Mouse (Mus musculus): ENCODE data around the gene Irs1. TPM values are rescaled to one million over a fixed set of nuclear protein-coding genes. Genes with fewer than 3 reads are reported as not detected.

Irs1 gene
- polyA plus RNA-seq, 1 experiment = 11.1 TPM

GRCm38 (mm10) chr1:82239409-82240201 lies 51.6 kb downstream of the Irs1 start:
- TF ChIP-seq POLR2A (IDR thresholded peaks at IDR 0.05; ENCODE audit: borderline replicate concordance, extremely low read depth, low read depth, low read length) = no peak
- TF ChIP-seq CTCF (IDR thresholded peaks at IDR 0.05; ENCODE audit: insufficient read depth, low read length) = no peak

GRCm38 (mm10) chr1:82238245-82238644 lies 53.0 kb downstream of the Irs1 start:
- DNase-seq = no peak
- Histone ChIP-seq H3K4me3 (replicated peaks; ENCODE audit: extremely low read depth, low read depth, low read length) (no peak overlapping the region), H3K4me1 (ENCODE audit: control insufficient read depth, insufficient read depth, low read length) (peaks cover 24% of the 10 kb centered on the region)
- no peak for TF ChIP-seq POLR2A (IDR thresholded peaks at IDR 0.05; ENCODE audit: borderline replicate concordance, extremely low read depth, low read depth, low read length)
- no peak for TF ChIP-seq CTCF (IDR thresholded peaks at IDR 0.05; ENCODE audit: insufficient read depth, low read length)
- WGBS = 53% methylated on average over 4 of the region's 4 CpGs

More at GRCm38 (mm10) chr1:82239409-82240201, 51.6 kb downstream of the Irs1 start:
- Histone ChIP-seq H3K4me3 (replicated peaks; ENCODE audit: extremely low read depth, low read depth, low read length) (no peak overlapping the region), H3K4me1 (ENCODE audit: control insufficient read depth, insufficient read depth, low read length) (peaks cover 24% of the 10 kb centered on the region)
- WGBS = 50% methylated on average over 3 of the region's 3 CpGs
- DNase-seq = no peak

- 80% methylated on average over 3 of the region's 3 CpGs for WGBS
- TF ChIP-seq POLR2A (IDR thresholded peaks at IDR 0.05; ENCODE audit: borderline replicate concordance, extremely low read depth, low read depth, low read length) (no peak), CTCF (IDR thresholded peaks at IDR 0.05; ENCODE audit: insufficient read depth, low read length) (no peak)
- no peak for DNase-seq
Measured at GRCm38 (mm10) chr1:82235455-82236104, 55.6 kb downstream of the Irs1 start.

GRCm38 (mm10) chr1:82234616-82235015 lies 56.6 kb downstream of the Irs1 start:
- Histone ChIP-seq H3K4me3 (replicated peaks; ENCODE audit: extremely low read depth, low read depth, low read length) (no peak overlapping the region), H3K4me1 (ENCODE audit: control insufficient read depth, insufficient read depth, low read length) (peaks cover 19% of the 10 kb centered on the region)
- 95% methylated on average over 3 of the region's 3 CpGs for WGBS
- no peak for DNase-seq
- TF ChIP-seq CTCF (IDR thresholded peaks at IDR 0.05; ENCODE audit: insufficient read depth, low read length) = no peak

More at GRCm38 (mm10) chr1:82235455-82236104, 55.6 kb downstream of the Irs1 start:
- H3K4me3 ChIP-seq (replicated peaks; ENCODE audit: extremely low read depth, low read depth, low read length) = no peak overlapping the region
- H3K4me1 ChIP-seq (ENCODE audit: control insufficient read depth, insufficient read depth, low read length) = peaks cover 21% of the 10 kb centered on the region

DNA sequence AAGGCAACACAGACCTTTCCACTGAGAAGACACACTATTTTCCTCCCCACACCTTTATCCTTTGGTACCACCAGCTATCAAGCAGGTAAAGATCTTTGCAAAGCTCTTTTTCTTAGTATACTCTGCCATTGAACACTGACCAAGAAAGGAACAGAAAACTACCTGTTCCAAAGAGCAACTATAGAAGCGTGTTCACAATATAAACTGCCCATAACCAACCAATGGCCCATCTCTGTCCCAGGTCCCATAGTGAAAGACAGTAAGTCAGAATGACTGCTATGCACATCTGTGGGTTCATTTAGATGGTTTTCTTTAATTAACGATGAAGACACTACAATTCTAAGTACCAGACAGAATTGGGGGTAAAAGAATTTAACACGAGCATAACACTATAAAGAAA lies 58.4 kb downstream of the Irs1 start, which contains the start of gene Gm9747:
TSS of gene Gm9747 (plus strand) at position 301 of the 400 bp plus-strand sequence.
- H3K4me1 ChIP-seq (ENCODE audit: control insufficient read depth, insufficient read depth, low read length) = peaks cover 7% of the 10 kb centered on the region
- TF ChIP-seq CTCF (IDR thresholded peaks at IDR 0.05; ENCODE audit: insufficient read depth, low read length) (no peak), POLR2A (IDR thresholded peaks at IDR 0.05; ENCODE audit: borderline replicate concordance, extremely low read depth, low read depth, low read length) (no peak)
- WGBS = 94% methylated on average over 3 of the region's 3 CpGs

DNA sequence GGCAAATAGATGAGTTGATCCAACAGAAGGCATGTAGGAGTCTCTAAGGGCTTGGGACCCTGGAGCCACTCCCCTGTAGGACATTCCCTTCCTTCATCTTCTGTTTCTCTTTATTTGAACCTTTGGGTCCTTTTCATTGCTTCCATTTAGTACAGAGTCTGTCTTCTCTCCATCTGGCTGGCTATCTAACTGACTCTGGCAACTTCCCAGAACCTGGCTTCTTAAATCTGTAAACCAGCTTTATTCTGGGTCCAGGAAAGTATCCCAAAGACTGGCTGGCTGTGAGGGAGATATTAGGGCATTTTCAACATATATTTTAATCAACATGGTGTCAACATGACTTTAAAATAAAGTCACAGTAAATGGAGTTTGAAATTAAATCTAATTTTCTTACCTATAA lies 62.4 kb downstream of the Irs1 start:
- TF ChIP-seq POLR2A (IDR thresholded peaks at IDR 0.05; ENCODE audit: borderline replicate concordance, extremely low read depth, low read depth, low read length) (no peak), CTCF (IDR thresholded peaks at IDR 0.05; ENCODE audit: insufficient read depth, low read length) (no peak)
- H3K4me1 ChIP-seq (ENCODE audit: control insufficient read depth, insufficient read depth, low read length) = no peaks in the 10 kb centered on the region
- no peak for DNase-seq
- H3K4me3 ChIP-seq (replicated peaks; ENCODE audit: extremely low read depth, low read depth, low read length) = no peak overlapping the region

More for the DNA sequence above, 58.4 kb downstream of the Irs1 start, which contains the start of gene Gm9747:
- DNase-seq = no peak
- no peak within 1 kb of the TSS for H3K4me3 ChIP-seq (replicated peaks; ENCODE audit: extremely low read depth, low read depth, low read length)

DNA sequence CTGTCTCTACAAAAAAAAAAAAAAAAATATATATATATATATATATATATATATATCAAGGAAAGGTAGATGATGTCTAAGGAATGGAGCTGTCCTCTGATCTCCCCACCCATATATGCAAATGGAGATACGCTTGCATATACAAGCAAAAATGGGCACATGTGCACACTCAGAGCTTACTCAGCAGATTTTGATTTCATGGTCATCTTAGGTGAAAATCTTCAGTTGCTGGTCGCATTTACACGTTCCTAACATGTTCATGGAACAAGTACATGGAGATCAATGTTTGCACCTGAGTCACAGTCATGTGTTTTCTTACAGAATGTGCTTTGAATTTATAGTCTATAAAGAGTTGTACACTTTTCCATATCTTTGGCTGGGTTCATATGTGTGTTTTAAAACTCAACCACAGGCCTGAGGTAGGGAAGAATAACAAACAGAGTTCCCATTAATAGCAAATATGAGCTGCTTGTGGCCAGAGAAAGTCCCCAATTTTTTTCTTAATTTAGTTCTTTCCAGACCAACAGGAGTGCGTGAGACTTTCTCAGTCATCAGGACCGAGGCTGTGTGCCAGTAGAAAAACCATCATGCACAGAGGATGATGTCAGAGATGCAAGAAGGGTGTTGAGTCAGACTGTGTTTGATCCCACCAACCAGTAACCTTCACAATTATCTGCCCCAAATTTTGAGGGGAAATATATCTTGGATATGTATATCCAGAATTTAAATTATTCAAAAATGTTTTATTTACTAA lies 68.0 kb downstream of the Irs1 start:
- 88% methylated on average over 5 of the region's 5 CpGs for WGBS
- H3K4me1 ChIP-seq (ENCODE audit: control insufficient read depth, insufficient read depth, low read length) = no peaks in the 10 kb centered on the region
- TF ChIP-seq POLR2A (IDR thresholded peaks at IDR 0.05; ENCODE audit: borderline replicate concordance, extremely low read depth, low read depth, low read length) (no peak), CTCF (IDR thresholded peaks at IDR 0.05; ENCODE audit: insufficient read depth, low read length) (no peak)
- no peak for DNase-seq
- H3K4me3 ChIP-seq (replicated peaks; ENCODE audit: extremely low read depth, low read depth, low read length) = no peak overlapping the region

DNA sequence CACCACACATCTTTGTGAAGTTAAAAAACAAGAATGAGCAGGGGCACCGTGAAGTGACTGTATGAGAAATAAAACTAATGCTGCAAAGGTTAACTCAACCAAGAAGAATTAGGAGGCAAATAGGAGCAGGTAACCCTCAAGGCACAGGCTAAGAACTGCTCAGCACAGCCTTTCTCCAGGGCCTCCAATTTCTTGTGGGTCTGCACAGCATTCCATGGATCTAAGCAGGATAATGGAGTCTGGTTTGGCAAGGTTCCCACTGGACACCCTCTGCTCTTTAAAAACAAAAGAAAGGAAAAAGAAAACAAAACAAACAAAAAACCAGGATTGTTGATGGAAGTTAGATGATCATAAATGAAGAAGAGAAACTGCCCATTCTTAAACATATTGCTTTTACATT lies 69.8 kb downstream of the Irs1 start:
- H3K4me3 ChIP-seq (replicated peaks; ENCODE audit: extremely low read depth, low read depth, low read length) = no peak overlapping the region
- DNase-seq = no peak
- H3K4me1 ChIP-seq (ENCODE audit: control insufficient read depth, insufficient read depth, low read length) = no peaks in the 10 kb centered on the region
- TF ChIP-seq CTCF (IDR thresholded peaks at IDR 0.05; ENCODE audit: insufficient read depth, low read length) = no peak
- no peak for TF ChIP-seq POLR2A (IDR thresholded peaks at IDR 0.05; ENCODE audit: borderline replicate concordance, extremely low read depth, low read depth, low read length)
- 58% methylated on average over 1 of the region's 1 CpGs for WGBS

- WGBS = 57% methylated on average over 12 of the region's 12 CpGs
- H3K4me3 ChIP-seq (replicated peaks; ENCODE audit: extremely low read depth, low read depth, low read length) = no peak overlapping the region
- TF ChIP-seq CTCF (IDR thresholded peaks at IDR 0.05; ENCODE audit: insufficient read depth, low read length) (no peak), POLR2A (IDR thresholded peaks at IDR 0.05; ENCODE audit: borderline replicate concordance, extremely low read depth, low read depth, low read length) (no peak)
- H3K4me1 ChIP-seq (ENCODE audit: control insufficient read depth, insufficient read depth, low read length) = no peaks in the 10 kb centered on the region
- no peak for DNase-seq
Measured at GRCm38 (mm10) chr1:82220673-82221396, 70.4 kb downstream of the Irs1 start.
